Mouse (Mus musculus): ENCODE results near the gene Pde4b.

DNA sequence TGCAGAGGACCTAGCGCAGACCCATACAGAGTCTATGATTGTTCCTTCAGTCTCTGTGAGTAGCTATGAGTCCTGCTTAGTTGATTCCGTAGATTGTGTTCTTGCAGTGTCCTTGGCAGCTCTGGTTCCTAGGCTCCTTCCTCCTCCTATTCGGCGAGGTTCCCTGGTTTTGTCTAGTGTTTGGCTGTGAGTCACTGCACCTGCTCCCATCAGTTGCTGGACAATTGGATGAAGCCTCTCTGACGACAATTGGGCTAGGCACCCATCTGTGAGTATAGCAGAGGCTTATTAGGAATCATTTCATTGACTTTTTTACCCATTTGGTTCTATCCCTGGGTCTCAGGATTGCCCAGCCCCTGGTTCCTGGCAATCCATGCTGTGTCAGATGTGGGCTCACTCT is 545.9 kb downstream of the Pde4b start:
- no peak for TF ChIP-seq CTCF (IDR thresholded peaks at IDR 0.05; ENCODE audit: low read depth, low read length)
- TF ChIP-seq POLR2A (IDR thresholded peaks at IDR 0.05; ENCODE audit: borderline replicate concordance, low read depth, low read length): no peak

Data from bone marrow macrophage, adult 2 months (primary cell).